In the genomic region with DNA sequence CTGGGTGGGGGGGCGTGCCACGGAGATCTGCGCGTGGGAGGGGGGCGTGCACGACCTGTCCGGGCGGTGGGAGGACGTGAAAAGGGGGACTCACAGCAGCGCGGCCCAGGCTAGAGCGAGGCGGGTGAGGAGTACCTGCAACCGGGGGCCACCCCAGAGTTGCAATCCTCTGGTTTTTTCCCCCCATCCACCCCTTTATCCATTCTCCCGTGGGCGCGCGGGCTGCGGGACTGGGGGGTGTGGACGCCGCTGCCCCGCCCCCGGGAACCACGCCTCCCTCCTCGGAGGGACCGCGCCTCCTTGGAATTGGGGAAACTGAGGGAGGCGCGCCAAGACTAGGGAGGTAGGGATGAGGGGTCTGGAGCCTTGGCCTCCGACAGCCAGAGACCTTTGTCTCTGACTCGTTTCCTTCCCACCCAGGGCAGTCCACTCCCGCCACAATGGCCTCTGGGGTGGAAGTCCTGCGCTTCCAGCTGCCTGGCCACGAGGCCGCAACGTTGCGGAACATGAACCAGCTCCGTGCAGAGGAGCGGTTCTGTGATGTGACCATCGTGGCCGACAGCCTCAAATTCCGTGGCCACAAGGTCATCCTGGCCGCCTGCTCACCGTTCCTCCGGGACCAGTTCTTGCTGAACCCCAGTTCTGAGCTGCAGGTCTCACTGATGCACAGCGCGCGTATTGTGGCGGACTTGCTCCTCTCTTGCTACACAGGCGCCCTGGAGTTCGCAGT, we compare ENCODE assay signal across 8 mouse cellular contexts. TPM values are rescaled to one million over a fixed set of nuclear protein-coding genes. Genes with fewer than 3 reads are reported as not detected.
DNase-seq lines count a peak whose midpoint lies in the region; ATAC-seq lines count a peak whose summit lies in the region.

No protein-coding gene starts in this region.

- peak overlapping the region; percentile 83 for H3K4me2 ChIP-seq in heart, embryonic 12.5 days
- peak overlapping the region; percentile 92 for H3K4me2 ChIP-seq in kidney, embryonic 15.5 days
- peak overlapping the region; percentile 98 for H3K4me2 ChIP-seq in liver, embryonic 15.5 days
- H3K4me2 ChIP-seq in neural tube, embryonic 14.5 days (ENCODE audit: low read depth, low read length), result peak overlapping the region; percentile 82

- WGBS in heart, embryonic 12.5 days, result 8% methylated on average over 49 of the region's 51 CpGs
- WGBS in kidney, embryonic 15.5 days, result 5% methylated on average over 51 of the region's 51 CpGs
- 14% methylated on average over 51 of the region's 51 CpGs for WGBS in liver, embryonic 15.5 days (ENCODE audit: insufficient replicate concordance)
- WGBS in neural tube, embryonic 14.5 days, result 9% methylated on average over 39 of the region's 51 CpGs

- peak; percentile 52 to 70 for DNase-seq in urinary bladder, adult 18-20 months (ENCODE audit: low spot score in 2 of 2)
- DNase-seq in urinary bladder, postnatal 10 days (ENCODE audit: low spot score), result no peak
- peak; percentile 63 for DNase-seq in embryo, embryonic 11 days
- DNase-seq in natural killer cell, adult 2 months (ENCODE audit: low spot score in 2 of 2), result no peak

- no peaks in the 10 kb centered on the region for H3K27me3 ChIP-seq in heart, embryonic 12.5 days (replicated peaks)
- no peaks in the 10 kb centered on the region for H3K27me3 ChIP-seq in kidney, embryonic 15.5 days
- H3K27me3 ChIP-seq in liver, embryonic 15.5 days, result no peaks in the 10 kb centered on the region
- H3K27me3 ChIP-seq in neural tube, embryonic 14.5 days (ENCODE audit: control insufficient read depth, insufficient read depth, low read length), result no peaks in the 10 kb centered on the region

- H3K36me3 ChIP-seq in heart, embryonic 12.5 days, result peaks cover 10% of the 10 kb centered on the region
- peaks cover 10% of the 10 kb centered on the region for H3K36me3 ChIP-seq in kidney, embryonic 15.5 days
- 0 out of 2 replicates have a peak, but pooled peaks cover 7% of the 10 kb centered on the region for H3K36me3 ChIP-seq in liver, embryonic 15.5 days (replicated peaks)
- H3K36me3 ChIP-seq in neural tube, embryonic 14.5 days (ENCODE audit: control insufficient read depth, insufficient read depth, low read length), result no peaks in the 10 kb centered on the region

- peaks cover 36% of the 10 kb centered on the region for H3K4me1 ChIP-seq in heart, embryonic 12.5 days (replicated peaks)
- H3K4me1 ChIP-seq in kidney, embryonic 15.5 days, result peaks cover 39% of the 10 kb centered on the region
- H3K4me1 ChIP-seq in liver, embryonic 15.5 days (replicated peaks), result peaks cover 72% of the 10 kb centered on the region
- peaks cover 32% of the 10 kb centered on the region for H3K4me1 ChIP-seq in neural tube, embryonic 14.5 days (ENCODE audit: control insufficient read depth, insufficient read depth, low read length)

- H3K9ac ChIP-seq in heart, embryonic 12.5 days, result peak overlapping the region; percentile 99
- H3K9ac ChIP-seq in kidney, embryonic 15.5 days, result peak overlapping the region; percentile 73
- H3K9ac ChIP-seq in liver, embryonic 15.5 days, result peak overlapping the region; percentile 72
- H3K9ac ChIP-seq in neural tube, embryonic 14.5 days (replicated peaks; ENCODE audit: low read depth, low read length), result peak overlapping the region; percentile 92

- peak overlapping the region; percentile 93 for H3K4me3 ChIP-seq in heart, embryonic 12.5 days
- H3K4me3 ChIP-seq in kidney, embryonic 15.5 days (replicated peaks), result peak overlapping the region; percentile 83
- H3K4me3 ChIP-seq in liver, embryonic 15.5 days (replicated peaks), result peak overlapping the region; percentile 73
- H3K4me3 ChIP-seq in neural tube, embryonic 14.5 days (ENCODE audit: low read depth, low read length), result peak overlapping the region; percentile 79

- no peaks in the 10 kb centered on the region for H3K9me3 ChIP-seq in heart, embryonic 12.5 days (replicated peaks)
- H3K9me3 ChIP-seq in kidney, embryonic 15.5 days (replicated peaks), result no peaks in the 10 kb centered on the region
- H3K9me3 ChIP-seq in liver, embryonic 15.5 days (replicated peaks), result no peaks in the 10 kb centered on the region
- no peaks in the 10 kb centered on the region for H3K9me3 ChIP-seq in neural tube, embryonic 14.5 days (ENCODE audit: control insufficient read depth, low read length)

- peak; percentile 6 for ATAC-seq in heart, embryonic 12.5 days (ENCODE audit: insufficient number of reproducible peaks, low FRiP score)
- ATAC-seq in kidney, embryonic 15.5 days (replicated peaks; ENCODE audit: low FRiP score), result 0 out of 2 replicates have a peak, but pooled peaks have one; percentile 16
- peak; percentile 5; the same call in 1 of the 2 replicates for ATAC-seq in liver, embryonic 15.5 days (ENCODE audit: insufficient read depth)
- ATAC-seq in neural tube, embryonic 14.5 days (ENCODE audit: low read depth), result peak; percentile 41

- peak overlapping the region; percentile 85 for H3K27ac ChIP-seq in heart, embryonic 12.5 days (ENCODE audit: poor library complexity, severe bottlenecking)
- H3K27ac ChIP-seq in kidney, embryonic 15.5 days, result peak overlapping the region; percentile 97
- H3K27ac ChIP-seq in liver, embryonic 15.5 days (replicated peaks), result peak overlapping the region; percentile 84
- peak overlapping the region; percentile 90 for H3K27ac ChIP-seq in neural tube, embryonic 14.5 days (ENCODE audit: low read depth, low read length)

RNA-seq across cellular contexts. Expression of a gene that starts 3.1 kb away (rescaled TPM):
- polyA plus RNA-seq in heart, embryonic 12.5 days (2016; fragmentation: Nextera tagmentation; extraction: Ambion mirVana), result 0.24 and 0.35 TPM in 2 replicates
- polyA plus RNA-seq in kidney, embryonic 15.5 days (2015; fragmentation: Nextera tagmentation; extraction: Ambion mirVana), result 2.6 and 3.6 TPM in 2 replicates
- polyA plus RNA-seq in liver, embryonic 15.5 days (2015; fragmentation: Nextera tagmentation; extraction: Ambion mirVana), result 25.2 and 26.5 TPM in 2 replicates
- polyA plus RNA-seq in neural tube, embryonic 14.5 days (2014; fragmentation: Nextera tagmentation; extraction: Ambion mirVana), result 1.5 and 2.1 TPM in 2 replicates

RNA-seq across cellular contexts. Expression of a gene that starts 3.3 kb away (rescaled TPM):
- 49.1 and 51.6 TPM in 2 replicates for polyA plus RNA-seq in heart, embryonic 12.5 days (2016; fragmentation: Nextera tagmentation; extraction: Ambion mirVana)
- polyA plus RNA-seq in kidney, embryonic 15.5 days (2015; fragmentation: Nextera tagmentation; extraction: Ambion mirVana), result 80.1 and 93.7 TPM in 2 replicates
- polyA plus RNA-seq in liver, embryonic 15.5 days (2015; fragmentation: Nextera tagmentation; extraction: Ambion mirVana), result 14.6 and 15.1 TPM in 2 replicates
- polyA plus RNA-seq in neural tube, embryonic 14.5 days (2014; fragmentation: Nextera tagmentation; extraction: Ambion mirVana), result 78.1 and 86.8 TPM in 2 replicates

RNA-seq across cellular contexts. Expression of a gene that starts 13.1 kb away (rescaled TPM):
- polyA plus RNA-seq in heart, embryonic 12.5 days (2016; fragmentation: Nextera tagmentation; extraction: Ambion mirVana), result not detected in 2 replicates
- not detected in 2 replicates for polyA plus RNA-seq in kidney, embryonic 15.5 days (2015; fragmentation: Nextera tagmentation; extraction: Ambion mirVana)
- polyA plus RNA-seq in liver, embryonic 15.5 days (2015; fragmentation: Nextera tagmentation; extraction: Ambion mirVana), result 0.07 TPM in 1 of 2 replicates, not detected in the other
- not detected in 2 replicates for polyA plus RNA-seq in neural tube, embryonic 14.5 days (2014; fragmentation: Nextera tagmentation; extraction: Ambion mirVana)

RNA-seq across cellular contexts. Expression of a gene that starts 15.7 kb away (rescaled TPM):
- polyA plus RNA-seq in heart, embryonic 12.5 days (2016; fragmentation: Nextera tagmentation; extraction: Ambion mirVana), result 2.6 and 2.8 TPM in 2 replicates
- 5.0 TPM in 2 replicates for polyA plus RNA-seq in kidney, embryonic 15.5 days (2015; fragmentation: Nextera tagmentation; extraction: Ambion mirVana)
- polyA plus RNA-seq in liver, embryonic 15.5 days (2015; fragmentation: Nextera tagmentation; extraction: Ambion mirVana), result 0.41 and 0.64 TPM in 2 replicates
- 2.2 and 2.3 TPM in 2 replicates for polyA plus RNA-seq in neural tube, embryonic 14.5 days (2014; fragmentation: Nextera tagmentation; extraction: Ambion mirVana)

RNA-seq across cellular contexts. Expression of a gene that starts 19.3 kb away (rescaled TPM):
- 0.08 TPM in 1 of 2 replicates, not detected in the other for polyA plus RNA-seq in heart, embryonic 12.5 days (2016; fragmentation: Nextera tagmentation; extraction: Ambion mirVana)
- 12.4 and 13.0 TPM in 2 replicates for polyA plus RNA-seq in kidney, embryonic 15.5 days (2015; fragmentation: Nextera tagmentation; extraction: Ambion mirVana)
- 3.0 and 3.1 TPM in 2 replicates for polyA plus RNA-seq in liver, embryonic 15.5 days (2015; fragmentation: Nextera tagmentation; extraction: Ambion mirVana)
- polyA plus RNA-seq in neural tube, embryonic 14.5 days (2014; fragmentation: Nextera tagmentation; extraction: Ambion mirVana), result not detected in 2 replicates

Comparison
In these comparisons a context has a peak if more than half of its experiments do, and no peak if none do; other contexts are left out.
1. DNase-seq: peak in urinary bladder, adult 18-20 months (2 of 2) and embryo, embryonic 11 days (single experiment); none in urinary bladder, postnatal 10 days (single experiment) and natural killer cell, adult 2 months (0 of 2).
2. Peak in every context shown above with its lines, with median percentiles within 50 percentile points of each other: ATAC-seq, H3K27ac ChIP-seq, H3K4me2 ChIP-seq, H3K4me3 ChIP-seq and H3K9ac ChIP-seq.